Mouse (Mus musculus): ENCODE measurements at regions not wholly inside any gene's neighbourhood (a gene's known extent, or its start where the extent isn't known, plus 50 kb on each side); places are given as distances from the start of the nearest gene placed in this dataset.

DNA sequence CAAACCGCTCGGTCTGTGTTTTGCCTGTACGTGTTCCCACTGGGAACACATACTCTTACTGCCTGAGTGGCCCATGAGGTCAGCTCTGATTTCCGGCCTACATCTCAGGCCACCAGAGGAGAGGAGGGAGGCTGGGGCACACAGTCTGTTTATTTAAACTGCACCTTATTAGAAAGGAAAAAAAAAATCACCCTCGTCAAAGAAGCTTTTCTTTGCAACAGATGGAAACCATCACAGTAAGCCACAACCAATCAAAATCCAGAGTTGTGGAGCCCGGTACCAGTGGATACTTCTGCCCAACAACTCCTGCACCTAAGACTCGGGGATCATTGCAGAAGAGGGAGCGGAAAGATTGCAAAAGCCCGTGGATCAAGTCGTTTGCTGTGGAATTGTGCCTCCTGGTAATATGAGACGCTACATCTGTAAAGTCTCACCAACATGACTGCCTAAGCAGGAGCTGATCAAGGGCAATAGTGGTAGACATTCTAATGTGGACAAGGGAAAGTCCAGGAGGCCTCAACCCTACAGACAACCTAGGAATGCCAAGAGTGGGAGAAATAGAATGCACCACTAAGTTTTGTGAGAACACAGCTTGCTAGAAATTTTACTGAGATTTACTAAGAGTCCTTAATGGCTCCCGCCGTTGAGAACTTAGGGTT lies 60.5 kb downstream of the Uqcrfs1 start:
- Histone ChIP-seq H3K36me3 (ENCODE audit: insufficient read depth, low read length) (no peaks in the 10 kb centered on the region), H3K4me1 (replicated peaks; ENCODE audit: insufficient read depth, low read length) (no peaks in the 10 kb centered on the region), H3K4me2 (ENCODE audit: low read length) (no peak overlapping the region), H3K27me3 (ENCODE audit: insufficient read depth, low read length) (no peaks in the 10 kb centered on the region), H3K9me3 (replicated peaks; ENCODE audit: low read length) (no peaks in the 10 kb centered on the region), H3K27ac (peak overlapping the region; percentile 65; the same call in 1 of the 2 replicates), H3K4me3 (replicated peaks; ENCODE audit: low read depth, low read length) (no peak overlapping the region), H3K9ac (ENCODE audit: low read depth, low read length) (no peak overlapping the region)
- ATAC-seq (replicated peaks; ENCODE audit: low FRiP score, low read depth) (no peak), DNase-seq (ENCODE audit: low spot score) (no peak)
- no peak for TF ChIP-seq CTCF (IDR thresholded peaks at IDR 0.05; ENCODE audit: low read depth)
- WGBS, result 33% methylated on average over 13 of the region's 13 CpGs

DNA sequence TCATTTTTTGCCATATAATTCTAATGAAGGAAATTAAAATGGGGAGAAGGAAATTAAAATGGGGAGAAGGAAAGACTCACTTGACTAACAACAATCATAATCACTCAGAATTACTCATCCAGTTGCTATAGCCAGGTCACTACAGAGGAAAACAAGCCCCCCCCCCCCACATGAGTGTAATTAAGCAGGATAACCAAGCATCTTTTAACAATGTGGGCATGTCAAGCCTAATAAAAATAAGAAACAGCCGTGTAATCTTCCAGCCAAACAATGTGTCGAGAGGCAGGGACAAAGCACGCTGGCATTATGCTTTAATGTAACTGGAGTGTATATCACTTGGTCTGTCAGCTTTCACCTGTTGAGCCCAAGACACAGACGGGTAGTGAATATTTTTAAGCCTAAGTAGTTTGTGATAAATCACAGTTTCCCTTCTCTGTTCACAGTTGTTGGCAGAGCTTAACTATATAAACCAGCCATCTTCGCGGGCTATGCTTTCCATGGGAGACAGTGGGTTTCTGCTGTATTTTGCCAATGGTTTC lies 66.0 kb downstream of the Uqcrfs1 start:
- no peak for DNase-seq (ENCODE audit: low spot score)
- Histone ChIP-seq H3K27ac (no peak overlapping the region), H3K9ac (ENCODE audit: low read depth, low read length) (no peak overlapping the region), H3K4me1 (replicated peaks; ENCODE audit: insufficient read depth, low read length) (no peaks in the 10 kb centered on the region), H3K36me3 (ENCODE audit: insufficient read depth, low read length) (no peaks in the 10 kb centered on the region), H3K9me3 (replicated peaks; ENCODE audit: low read length) (no peaks in the 10 kb centered on the region), H3K4me3 (replicated peaks; ENCODE audit: low read depth, low read length) (no peak overlapping the region), H3K4me2 (ENCODE audit: low read length) (no peak overlapping the region), H3K27me3 (ENCODE audit: insufficient read depth, low read length) (no peaks in the 10 kb centered on the region)
- no peak for ATAC-seq (replicated peaks; ENCODE audit: low FRiP score, low read depth)
- no peak for TF ChIP-seq CTCF (IDR thresholded peaks at IDR 0.05; ENCODE audit: low read depth)
- WGBS, result 31% methylated on average over 6 of the region's 6 CpGs

DNA sequence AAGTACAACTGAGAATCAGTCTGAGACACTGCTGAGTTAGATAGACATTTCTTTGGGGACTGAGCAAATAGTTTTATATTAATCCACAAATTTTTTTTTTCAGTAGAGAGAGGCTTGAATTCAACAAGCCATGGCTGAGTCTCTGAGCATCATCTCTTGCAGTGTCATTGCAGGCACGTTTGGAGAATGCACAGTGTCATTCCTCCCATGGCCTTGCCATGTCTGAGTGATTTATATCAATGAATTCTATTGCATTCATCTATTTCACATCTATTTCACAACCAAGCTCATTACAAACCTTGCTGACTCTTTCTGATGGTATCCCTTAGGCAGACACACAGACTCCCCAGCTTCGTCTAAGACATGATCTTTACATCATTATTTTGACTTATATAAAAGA lies 66.6 kb downstream of the Uqcrfs1 start:
- Histone ChIP-seq H3K9ac (ENCODE audit: low read depth, low read length) (no peak overlapping the region), H3K27ac (no peak overlapping the region), H3K4me1 (replicated peaks; ENCODE audit: insufficient read depth, low read length) (no peaks in the 10 kb centered on the region), H3K9me3 (replicated peaks; ENCODE audit: low read length) (no peaks in the 10 kb centered on the region), H3K4me2 (ENCODE audit: low read length) (no peak overlapping the region), H3K36me3 (ENCODE audit: insufficient read depth, low read length) (no peaks in the 10 kb centered on the region), H3K4me3 (replicated peaks; ENCODE audit: low read depth, low read length) (no peak overlapping the region), H3K27me3 (ENCODE audit: insufficient read depth, low read length) (no peaks in the 10 kb centered on the region)
- DNase-seq (ENCODE audit: low spot score) (no peak), ATAC-seq (replicated peaks; ENCODE audit: low FRiP score, low read depth) (no peak)
- 36% methylated on average over 2 of the region's 2 CpGs for WGBS
- no peak for TF ChIP-seq CTCF (IDR thresholded peaks at IDR 0.05; ENCODE audit: low read depth)

DNA sequence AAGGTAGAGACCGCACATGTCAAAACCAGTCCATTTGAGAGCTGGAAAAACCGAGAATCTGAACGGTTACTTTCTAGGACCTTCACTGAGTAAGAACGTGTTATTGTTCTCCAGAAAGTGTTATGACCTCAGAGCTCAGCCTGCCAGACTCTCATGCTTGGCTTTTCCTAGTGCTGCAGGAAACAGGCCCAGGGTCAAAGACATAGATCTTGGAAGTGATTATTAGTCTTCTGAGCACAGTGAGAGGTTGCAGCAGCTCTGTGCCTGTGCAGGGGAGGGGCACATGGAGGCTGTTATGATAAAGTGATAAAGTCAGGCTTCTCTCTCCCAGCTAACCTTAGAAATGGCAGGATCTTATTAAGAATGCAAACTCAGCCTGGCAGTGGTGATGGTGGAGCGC lies 73.9 kb downstream of the Uqcrfs1 start:
- no peak for TF ChIP-seq CTCF (IDR thresholded peaks at IDR 0.05; ENCODE audit: low read depth)
- DNase-seq (ENCODE audit: low spot score) (peak; percentile 71), ATAC-seq (replicated peaks; ENCODE audit: low FRiP score, low read depth) (no peak)
- Histone ChIP-seq H3K36me3 (ENCODE audit: insufficient read depth, low read length) (no peaks in the 10 kb centered on the region), H3K27ac (no peak overlapping the region), H3K4me2 (ENCODE audit: low read length) (no peak overlapping the region), H3K4me1 (replicated peaks; ENCODE audit: insufficient read depth, low read length) (no peaks in the 10 kb centered on the region), H3K4me3 (replicated peaks; ENCODE audit: low read depth, low read length) (no peak overlapping the region), H3K9me3 (replicated peaks; ENCODE audit: low read length) (no peaks in the 10 kb centered on the region), H3K27me3 (ENCODE audit: insufficient read depth, low read length) (no peaks in the 10 kb centered on the region), H3K9ac (ENCODE audit: low read depth, low read length) (no peak overlapping the region)
- WGBS, result 50% methylated on average over 5 of the region's 5 CpGs

DNA sequence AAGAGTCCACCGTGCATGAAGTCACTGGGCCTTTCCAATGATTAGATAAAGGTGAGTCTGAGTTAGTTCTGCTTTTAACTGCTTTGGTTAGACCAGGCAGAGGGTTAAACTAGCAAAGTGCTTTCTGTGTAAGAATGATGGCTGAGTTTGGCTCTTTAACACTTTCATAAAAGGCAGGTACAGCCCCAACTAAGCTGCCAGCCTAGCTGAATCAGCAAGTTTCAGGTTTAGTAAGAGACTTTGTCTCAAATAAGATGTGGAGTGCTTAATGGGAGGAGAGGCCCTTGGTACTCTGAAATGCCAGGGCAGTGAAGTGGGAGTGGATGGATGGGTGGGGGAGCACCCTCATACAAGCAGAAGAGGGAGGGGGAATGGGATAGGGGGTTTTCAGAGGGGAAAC lies 78.1 kb downstream of the Uqcrfs1 start:
- WGBS, result 76% methylated on average over 1 of the region's 1 CpGs
- no peak for TF ChIP-seq CTCF (IDR thresholded peaks at IDR 0.05; ENCODE audit: low read depth)

DNA sequence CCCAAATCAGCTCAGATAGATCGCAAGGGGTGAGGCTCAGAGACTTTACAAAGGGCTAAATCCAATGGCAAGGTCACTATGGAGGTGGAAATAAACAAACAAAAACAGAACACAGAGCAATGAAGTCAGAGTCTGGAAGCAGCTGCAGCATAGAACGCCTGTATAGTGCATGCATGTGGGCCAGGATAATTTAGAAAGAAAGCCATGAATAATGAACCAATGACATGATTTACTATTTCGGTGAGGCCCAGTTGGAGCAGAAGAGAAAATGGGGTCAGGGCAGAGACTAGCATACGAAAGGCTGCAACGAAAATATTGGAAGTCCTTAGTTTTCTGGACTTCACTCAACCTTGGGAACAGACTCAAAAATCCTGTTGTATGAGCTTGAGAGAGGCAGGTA lies 79.7 kb downstream of the Uqcrfs1 start:
- no peak for TF ChIP-seq CTCF (IDR thresholded peaks at IDR 0.05; ENCODE audit: low read depth)
- 44% methylated on average over 5 of the region's 5 CpGs for WGBS
- H3K4me2 ChIP-seq (ENCODE audit: low read length), result no peak overlapping the region
- H3K4me1 ChIP-seq (replicated peaks; ENCODE audit: insufficient read depth, low read length), result no peaks in the 10 kb centered on the region
- H3K36me3 ChIP-seq (ENCODE audit: insufficient read depth, low read length), result no peaks in the 10 kb centered on the region
- no peak overlapping the region for H3K4me3 ChIP-seq (replicated peaks; ENCODE audit: low read depth, low read length)
- no peak overlapping the region for H3K27ac ChIP-seq
- DNase-seq (ENCODE audit: low spot score) (peak; percentile 74), ATAC-seq (replicated peaks; ENCODE audit: low FRiP score, low read depth) (no peak)
- H3K9ac ChIP-seq (ENCODE audit: low read depth, low read length), result no peak overlapping the region
- H3K27me3 ChIP-seq (ENCODE audit: insufficient read depth, low read length), result no peaks in the 10 kb centered on the region
- H3K9me3 ChIP-seq (replicated peaks; ENCODE audit: low read length), result no peaks in the 10 kb centered on the region

More for the DNA sequence above, 78.1 kb downstream of the Uqcrfs1 start:
- DNase-seq (ENCODE audit: low spot score) (no peak), ATAC-seq (replicated peaks; ENCODE audit: low FRiP score, low read depth) (no peak)
- Histone ChIP-seq H3K4me2 (ENCODE audit: low read length) (no peak overlapping the region), H3K4me3 (replicated peaks; ENCODE audit: low read depth, low read length) (no peak overlapping the region), H3K9me3 (replicated peaks; ENCODE audit: low read length) (no peaks in the 10 kb centered on the region), H3K27ac (no peak overlapping the region), H3K4me1 (replicated peaks; ENCODE audit: insufficient read depth, low read length) (no peaks in the 10 kb centered on the region), H3K27me3 (ENCODE audit: insufficient read depth, low read length) (no peaks in the 10 kb centered on the region), H3K9ac (ENCODE audit: low read depth, low read length) (no peak overlapping the region), H3K36me3 (ENCODE audit: insufficient read depth, low read length) (no peaks in the 10 kb centered on the region)
